Mouse (Mus musculus) mouse embryonic stem cell (cell line): Measurements from ENCODE around the gene C1ql4.

Source experiments
- in situ Hi-C, 2 experiments: fragments of 300-500 bp; cut with MboI; formaldehyde crosslinking; loops; 1 replicate in 1 of 2; 3 replicates in 1 of 2; pipeline ENCODE4 v1.14.3; 2019 to 2020; ENCODE audit warnings: low sequenced_read_pairs in 2 of 2, low pct_unique_long_range_greater_than_20kb in 1 of 2, mixed read lengths in 1 of 2; ENCODE audit not compliant: unreplicated experiment in 1 of 2

The C1ql4 gene

DNA sequence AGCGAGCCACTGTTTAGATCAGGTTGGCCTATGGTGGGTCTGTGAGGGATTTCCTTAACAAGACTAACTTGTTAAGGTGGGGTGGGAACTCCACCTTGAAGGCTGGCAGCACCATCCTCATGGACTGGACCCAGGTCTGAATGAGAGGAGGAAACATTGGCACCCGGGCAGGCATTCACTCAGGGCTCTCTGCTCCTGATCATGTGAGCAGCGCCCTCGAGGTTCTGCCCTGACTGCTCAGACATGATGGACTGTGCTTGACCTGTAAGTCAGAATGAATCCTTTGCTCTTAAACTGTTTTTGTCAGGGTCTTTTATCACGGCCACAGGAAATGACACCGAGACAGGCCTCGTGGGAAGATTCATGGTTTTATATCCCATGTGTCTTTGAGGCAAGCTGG lies 17.6 kb upstream of the C1ql4 start:
- in situ Hi-C loops: no loop called here

- in situ Hi-C loops: loop anchor here in 1 of 2 experiments (10.0 kb wide), 1 partner anchor 305 kb away; no protein-coding TSS in a partner anchor
Observed at GRCm38 (mm10) chr15:99099984-99100383, 12.4 kb upstream of the C1ql4 start.

DNA sequence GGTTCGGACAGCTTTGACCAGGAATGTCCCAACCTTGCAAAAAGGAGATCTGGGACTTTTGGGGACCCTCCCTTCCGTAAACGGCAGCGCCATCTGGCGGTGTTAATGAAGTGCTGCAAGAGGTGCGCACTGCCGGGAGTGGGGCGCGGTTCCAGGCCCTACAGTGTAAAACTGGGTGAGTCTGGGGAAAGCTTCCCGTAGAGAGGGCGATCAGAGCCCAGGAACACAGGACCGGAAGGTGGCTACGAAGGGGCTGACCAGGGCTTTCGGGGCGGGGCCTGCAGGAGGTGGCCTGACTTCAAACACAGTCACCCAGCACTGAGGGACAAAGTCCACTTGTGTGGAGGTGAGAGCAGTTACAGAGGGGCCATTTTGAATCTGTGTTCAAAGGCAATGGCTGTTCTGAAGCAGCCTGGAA lies 11.5 kb upstream of the C1ql4 start:
- in situ Hi-C loops: loop anchor here in 1 of 2 experiments (10.0 kb wide), 1 partner anchor 304 kb away; no protein-coding TSS in a partner anchor

- in situ Hi-C loops: loop anchor here in 1 of 2 experiments (10.0 kb wide), 1 partner anchor 304 kb away; no protein-coding TSS in a partner anchor
Observed at GRCm38 (mm10) chr15:99098493-99098861, 10.9 kb upstream of the C1ql4 start.

- in situ Hi-C loops: loop anchor here in 1 of 2 experiments (10.0 kb wide), 1 partner anchor 303 kb away; no protein-coding TSS in a partner anchor
Observed at GRCm38 (mm10) chr15:99097840-99098492, 10.3 kb upstream of the C1ql4 start.

DNA sequence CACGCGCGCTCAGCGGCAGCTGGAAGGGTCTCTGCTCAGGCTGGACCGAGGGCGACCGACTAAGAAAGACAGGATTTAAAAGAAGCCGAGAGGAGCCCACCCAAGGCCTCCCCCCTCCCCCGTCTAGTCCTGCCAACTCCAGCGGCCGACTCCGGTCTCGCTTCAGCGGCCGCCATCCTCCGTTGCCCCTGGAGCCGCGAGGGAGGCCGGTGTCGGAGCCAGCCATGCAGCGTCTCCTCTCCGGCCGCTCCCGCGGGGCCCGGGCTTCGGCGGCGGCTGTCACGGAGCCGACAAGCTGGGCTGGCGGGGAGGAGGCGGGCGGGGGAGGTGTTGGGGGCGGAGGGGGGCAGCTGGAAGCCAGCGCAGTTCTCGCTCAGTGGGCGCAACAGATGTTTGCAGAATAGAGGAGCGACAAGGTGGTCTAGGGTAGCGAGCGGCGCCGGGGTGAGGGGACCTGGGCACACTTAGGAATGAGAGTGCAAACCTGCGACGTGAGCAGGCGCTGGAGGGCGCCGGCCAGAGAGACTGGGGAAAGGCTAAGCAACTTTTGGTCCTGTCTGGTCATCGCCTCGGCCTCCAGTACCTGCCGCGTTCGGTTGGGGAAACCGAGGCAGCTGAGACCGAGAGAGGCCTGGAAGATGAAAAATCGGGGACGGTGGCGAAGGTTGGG lies 9.3 kb upstream of the C1ql4 start:
- in situ Hi-C loops: loop anchor here in 1 of 2 experiments (10.0 kb wide), 1 partner anchor 302 kb away; no protein-coding TSS in a partner anchor

DNA sequence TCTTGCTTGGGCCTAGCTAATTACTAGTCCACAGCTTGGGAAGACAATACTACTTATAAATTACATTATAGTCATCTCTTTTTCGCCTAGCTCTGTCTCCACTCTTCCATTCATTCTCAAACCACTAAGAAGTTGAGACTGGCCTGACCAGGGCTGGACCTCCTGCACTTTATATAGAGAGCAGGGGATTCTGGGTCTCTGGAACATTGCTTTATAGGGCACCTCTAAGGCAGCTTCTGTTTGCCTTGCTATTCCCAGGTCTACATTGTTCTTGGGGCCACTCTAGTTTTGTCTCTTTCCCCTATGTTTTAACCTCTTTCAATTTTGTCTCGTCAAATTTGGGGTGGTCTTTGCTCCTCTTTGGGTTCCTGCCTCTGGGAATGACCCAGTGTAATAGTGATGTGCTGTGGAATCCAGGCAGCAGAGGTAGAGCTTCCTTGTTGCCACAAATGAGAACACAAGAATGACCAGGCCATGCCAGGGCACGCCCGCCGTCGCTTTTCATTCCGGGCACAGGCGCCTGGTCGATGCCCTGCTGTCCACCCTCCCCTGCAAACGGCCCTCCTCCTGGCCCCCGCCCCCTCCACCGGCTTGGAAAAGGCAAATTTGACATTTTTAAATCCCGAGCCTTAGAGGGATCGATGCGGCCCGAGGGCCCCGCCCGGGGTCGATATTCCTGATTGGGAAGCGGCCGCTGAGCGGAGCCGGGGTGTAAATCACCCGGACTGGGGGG lies 8.6 kb upstream of the C1ql4 start:
- in situ Hi-C loops: loop anchor here in 1 of 2 experiments (10.0 kb wide), 1 partner anchor 301 kb away; no protein-coding TSS in a partner anchor

DNA sequence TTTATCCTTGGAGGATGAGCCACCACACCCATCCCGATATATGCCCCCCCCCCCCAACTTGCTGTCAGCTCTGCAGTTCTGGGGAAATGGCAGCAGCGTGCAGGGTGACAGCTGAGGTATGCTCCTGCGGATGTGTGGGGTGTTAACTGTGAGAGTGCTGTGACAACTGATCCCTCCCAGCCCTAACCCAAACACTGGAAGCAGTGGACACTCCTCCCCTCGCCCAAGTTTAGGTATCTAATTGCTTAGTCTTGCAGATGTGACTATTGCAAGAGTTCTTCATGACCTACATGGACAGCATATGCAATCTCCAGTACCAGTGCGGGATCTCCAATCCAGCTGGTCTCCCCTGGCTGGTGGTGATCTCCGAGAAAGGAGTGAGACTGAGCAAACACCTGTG lies 7.7 kb upstream of the C1ql4 start:
- in situ Hi-C loops: loop anchor here in 1 of 2 experiments (10.0 kb wide), 1 partner anchor 301 kb away; no protein-coding TSS in a partner anchor

DNA sequence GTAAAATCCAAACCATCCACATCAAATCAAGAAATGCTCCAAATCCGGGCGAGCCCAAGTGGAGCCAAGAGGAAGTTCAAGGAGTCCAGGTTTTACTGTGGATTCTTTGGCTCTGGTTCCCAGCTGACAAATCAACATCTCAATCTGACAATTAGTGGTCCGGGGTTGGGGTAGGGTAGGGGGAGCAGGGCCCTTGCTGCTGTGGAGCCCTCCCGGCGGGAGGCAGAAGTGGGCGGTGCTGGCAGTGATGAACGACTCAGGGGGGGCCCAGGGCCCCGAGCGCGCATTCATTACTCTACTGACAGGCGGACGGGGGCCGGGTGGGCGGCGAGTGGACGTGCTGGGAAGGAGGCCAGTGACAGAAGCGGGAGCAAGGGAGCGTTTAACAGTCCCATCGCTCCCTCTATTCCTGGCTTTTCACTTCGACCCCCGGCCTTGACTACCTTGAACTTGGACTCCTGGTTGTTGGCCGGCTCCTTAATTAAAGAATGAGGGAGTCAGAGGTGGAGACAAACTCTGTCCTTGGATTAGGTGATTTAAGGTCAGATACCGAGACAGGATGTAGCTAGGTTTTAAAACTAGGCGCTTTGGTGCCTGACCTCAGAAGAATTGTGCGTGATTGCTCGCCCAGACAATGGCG lies 7.1 kb upstream of the C1ql4 start:
- in situ Hi-C loops: loop anchor here in 1 of 2 experiments (10.0 kb wide), 1 partner anchor 300 kb away; no protein-coding TSS in a partner anchor

DNA sequence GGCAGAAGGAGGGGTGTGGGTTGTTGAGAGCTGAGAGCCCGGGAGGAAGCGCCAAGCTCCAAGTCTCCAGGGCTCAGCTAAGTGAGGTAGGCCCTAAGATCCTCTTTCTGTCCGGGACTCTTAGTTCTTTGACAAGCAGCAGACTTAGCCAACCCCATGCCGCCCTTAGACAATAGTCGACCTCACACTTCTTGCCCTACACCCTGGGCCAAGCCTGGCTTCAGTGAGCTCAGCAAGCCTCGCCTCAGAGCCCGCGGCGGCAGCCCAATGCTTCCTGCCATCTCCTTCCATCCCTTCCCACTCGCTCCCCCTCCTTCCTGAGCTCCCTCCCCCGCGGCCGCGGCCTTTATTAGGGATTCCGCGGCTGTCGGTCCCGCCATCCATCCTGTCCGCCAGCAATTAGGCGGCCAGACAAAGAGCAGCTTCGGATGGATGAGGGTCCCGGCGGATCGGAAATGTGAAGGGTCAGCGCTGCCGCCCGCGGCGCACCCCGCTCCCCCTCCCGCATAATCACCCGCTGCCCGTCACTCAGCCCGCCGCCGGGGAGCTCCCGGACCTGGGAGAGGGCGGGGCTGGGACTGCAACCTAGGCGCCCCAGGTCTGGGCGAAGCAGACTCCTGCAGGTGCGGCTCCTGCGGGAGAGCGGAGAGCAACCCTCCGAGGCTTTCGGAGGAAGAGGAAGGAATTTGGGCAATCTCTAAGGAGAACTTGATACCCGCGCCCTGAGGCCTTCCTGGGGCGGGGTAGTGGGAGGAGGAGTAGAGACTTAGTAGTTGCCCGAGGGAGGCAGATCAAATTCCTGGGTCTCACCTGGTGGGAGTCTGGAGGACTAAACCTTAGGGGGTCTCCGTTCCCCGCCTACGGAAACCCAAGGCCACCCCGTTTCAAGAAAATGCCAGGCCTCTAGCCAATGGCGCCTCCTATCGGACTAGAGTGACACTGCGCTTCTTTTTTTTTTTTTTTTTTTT lies 6.0 kb upstream of the C1ql4 start:
- in situ Hi-C loops: loop anchor here in 1 of 2 experiments (10.0 kb wide), 1 partner anchor 299 kb away; no protein-coding TSS in a partner anchor

DNA sequence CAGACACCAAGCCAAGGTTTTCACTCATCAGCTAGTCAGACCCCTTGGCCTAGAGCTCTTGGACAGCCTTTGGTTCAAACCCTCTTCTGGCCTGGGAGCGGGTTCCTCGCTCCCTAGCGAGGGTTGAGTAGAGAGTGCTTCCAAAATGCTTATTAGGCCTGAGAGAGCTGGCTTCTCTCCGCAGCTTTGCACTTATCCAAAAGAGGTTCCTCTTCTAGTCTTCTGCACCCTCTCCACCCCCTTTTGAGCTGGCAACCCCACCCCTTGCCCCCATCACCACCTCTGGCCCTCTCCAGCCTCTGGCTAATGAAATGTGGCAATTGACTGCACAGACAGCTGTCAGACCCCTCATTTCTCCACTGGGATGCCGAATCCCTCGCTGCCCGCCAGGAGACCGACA lies 5.3 kb upstream of the C1ql4 start, which contains the start of gene Dnajc22:
TSS of gene Dnajc22 (plus strand) at position 301 of the 400 bp plus-strand sequence.
- in situ Hi-C loops: loop anchor here in 1 of 2 experiments (10.0 kb wide), 1 partner anchor 298 kb away; no protein-coding TSS in a partner anchor

GRCm38 (mm10) chr15:99089069-99089468 lies 1.5 kb upstream of the C1ql4 start:
- in situ Hi-C loops: no loop called here

GRCm38 (mm10) chr15:99088292-99088691 lies 675 bp upstream of the C1ql4 start:
- in situ Hi-C loops: no loop called here

GRCm38 (mm10) chr15:99085997-99086396 lies 1.6 kb downstream of the C1ql4 start:
- in situ Hi-C loops: no loop called here

- in situ Hi-C loops: no loop called here
Observed at GRCm38 (mm10) chr15:99084618-99085017, 3.0 kb downstream of the C1ql4 start.

- in situ Hi-C loops: no loop called here
Observed at GRCm38 (mm10) chr15:99083867-99084557, 3.6 kb downstream of the C1ql4 start.

- in situ Hi-C loops: no loop called here
Observed at GRCm38 (mm10) chr15:99083258-99083657, 4.4 kb downstream of the C1ql4 start.
